Mouse (Mus musculus): ENCODE data around the gene Rexo4. TPM values are rescaled to one million over a fixed set of nuclear protein-coding genes. Genes with fewer than 3 reads are reported as not detected.

The Rexo4 gene
- total RNA-seq, 1 experiment from 2014 or later = 49.2 TPM

DNA sequence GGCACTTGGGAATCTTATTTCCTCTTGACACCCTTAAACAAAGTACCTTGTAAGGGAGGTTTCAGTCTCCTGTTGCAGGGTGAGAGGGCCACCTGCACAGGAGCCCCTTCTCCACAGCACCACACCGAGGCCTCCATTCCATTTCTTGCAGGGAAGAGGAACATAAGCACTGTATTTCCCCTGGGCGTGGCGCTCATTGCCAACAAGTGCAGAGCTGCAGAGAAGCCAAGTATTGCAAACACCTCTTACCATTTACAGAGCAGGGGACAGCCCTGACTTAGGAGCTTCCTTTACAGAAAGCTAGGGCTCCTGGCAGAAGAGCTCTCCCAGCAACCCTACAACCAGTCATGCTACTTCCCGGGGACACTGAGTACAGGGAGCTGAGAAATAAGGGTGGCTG lies 12.0 kb downstream of the Rexo4 start:
- ATAC-seq (replicated peaks; ENCODE audit: insufficient number of reproducible peaks, low FRiP score, low TSS enrichment, poor library complexity, severe bottlenecking) = no peak

DNA sequence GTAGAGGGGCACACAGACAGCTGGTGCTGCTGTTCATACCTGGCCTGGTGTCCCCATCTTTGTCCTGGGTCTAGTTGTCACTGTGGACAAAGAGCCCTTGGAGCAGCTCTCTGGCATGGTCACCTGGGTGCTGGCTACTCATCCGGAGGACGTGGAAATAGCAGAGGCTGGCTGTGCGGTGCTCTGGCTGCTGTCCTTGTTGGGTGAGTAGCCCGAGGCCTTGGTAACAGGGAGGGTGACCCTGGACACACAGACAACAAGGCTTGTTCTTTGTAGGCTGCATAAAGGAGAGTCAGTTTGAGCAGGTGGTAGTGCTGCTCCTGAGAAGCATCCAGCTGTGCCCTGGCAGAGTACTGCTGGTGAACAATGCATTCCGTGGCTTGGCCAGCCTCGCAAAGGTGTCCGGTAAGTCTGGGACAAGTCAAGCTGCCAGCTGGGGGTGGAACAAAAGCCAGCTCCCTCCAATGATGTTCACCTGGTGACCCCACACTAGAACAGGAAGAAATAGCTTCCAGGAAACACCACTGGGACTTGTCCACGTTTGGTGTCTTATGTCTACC lies 12.8 kb downstream of the Rexo4 start:
- no peak for ATAC-seq (replicated peaks; ENCODE audit: insufficient number of reproducible peaks, low FRiP score, low TSS enrichment, poor library complexity, severe bottlenecking)

DNA sequence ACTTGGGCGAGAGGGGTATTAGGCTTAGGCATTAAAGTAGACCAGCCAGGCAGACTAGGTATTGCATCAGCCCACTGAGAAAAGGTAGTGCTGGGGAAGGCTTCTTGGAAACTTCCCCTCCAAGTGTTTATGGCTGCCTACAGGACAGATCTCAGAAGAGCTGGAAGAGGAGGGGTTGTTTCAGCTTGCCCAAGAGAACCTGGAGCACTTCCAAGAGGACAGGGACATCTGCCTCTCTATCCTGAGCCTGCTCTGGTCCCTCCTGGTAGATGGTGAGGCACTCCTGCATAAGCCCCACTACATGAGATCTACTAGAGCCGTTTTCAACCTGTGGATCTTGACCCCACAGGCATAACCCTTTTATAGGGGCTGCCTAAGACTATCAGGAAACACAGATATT lies 13.8 kb downstream of the Rexo4 start:
- ATAC-seq (replicated peaks; ENCODE audit: insufficient number of reproducible peaks, low FRiP score, low TSS enrichment, poor library complexity, severe bottlenecking) = no peak

DNA sequence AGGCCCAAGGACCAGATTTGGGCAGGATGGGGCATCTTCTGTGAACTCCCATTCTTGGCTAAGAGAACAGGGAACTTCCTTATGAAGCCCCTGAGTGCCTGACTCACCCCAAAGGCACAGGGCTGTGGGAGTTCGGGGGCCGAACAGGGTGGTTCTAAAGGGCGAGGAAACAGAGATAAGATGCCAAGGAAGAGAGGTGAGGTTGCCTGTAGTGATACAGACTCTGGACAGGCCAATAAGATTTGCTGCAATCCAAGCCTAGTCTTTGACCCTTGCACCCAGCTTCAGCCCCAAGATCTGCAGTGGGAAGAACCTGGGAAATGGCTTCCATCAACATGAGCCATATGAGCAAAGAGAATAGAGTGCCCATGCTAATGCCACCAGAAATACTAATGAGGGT lies 20.9 kb downstream of the Rexo4 start:
- no peak for ATAC-seq (replicated peaks; ENCODE audit: insufficient number of reproducible peaks, low FRiP score, low TSS enrichment, poor library complexity, severe bottlenecking)

DNA sequence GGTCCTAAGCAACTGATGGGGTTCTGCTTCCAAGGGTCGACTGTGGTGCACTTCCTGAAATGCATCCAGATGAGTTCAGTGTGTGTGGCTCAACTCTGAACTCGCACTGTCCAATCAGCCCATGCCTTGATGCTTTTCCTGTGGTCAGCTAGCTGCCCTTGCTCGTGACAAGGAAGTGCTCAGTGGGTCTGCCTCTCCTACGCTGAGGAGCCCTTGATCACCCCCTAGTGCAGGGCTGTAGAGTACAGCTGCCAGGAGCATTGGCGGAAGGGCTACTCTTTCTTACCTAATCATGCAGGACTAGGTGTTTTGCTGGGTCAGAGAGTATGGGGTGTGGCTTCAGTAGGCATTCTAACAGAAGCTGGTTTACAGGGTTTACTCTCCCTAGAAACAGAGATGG lies 22.6 kb downstream of the Rexo4 start:
- ATAC-seq (replicated peaks; ENCODE audit: insufficient number of reproducible peaks, low FRiP score, low TSS enrichment, poor library complexity, severe bottlenecking) = peak; percentile 78

DNA sequence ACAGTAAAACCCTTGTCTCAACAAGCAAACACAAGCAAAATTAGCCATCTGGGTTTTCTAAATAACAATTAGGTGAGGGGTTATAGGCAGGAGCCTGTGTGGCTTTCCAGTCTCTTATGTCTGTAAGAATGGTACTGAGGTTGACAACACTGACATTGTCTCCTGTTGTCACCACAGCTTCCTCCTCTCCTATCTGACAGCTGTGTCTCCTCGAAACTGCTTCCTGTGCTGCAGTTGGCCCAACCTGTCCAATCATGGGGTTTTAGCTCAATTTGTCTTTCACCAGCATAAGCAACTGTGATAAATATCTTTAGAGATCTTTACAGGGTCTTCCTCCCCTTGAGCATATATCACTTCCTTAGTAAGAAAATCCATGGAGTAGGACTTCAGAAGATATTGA lies 27.8 kb downstream of the Rexo4 start:
- no peak for ATAC-seq (replicated peaks; ENCODE audit: insufficient number of reproducible peaks, low FRiP score, low TSS enrichment, poor library complexity, severe bottlenecking)

DNA sequence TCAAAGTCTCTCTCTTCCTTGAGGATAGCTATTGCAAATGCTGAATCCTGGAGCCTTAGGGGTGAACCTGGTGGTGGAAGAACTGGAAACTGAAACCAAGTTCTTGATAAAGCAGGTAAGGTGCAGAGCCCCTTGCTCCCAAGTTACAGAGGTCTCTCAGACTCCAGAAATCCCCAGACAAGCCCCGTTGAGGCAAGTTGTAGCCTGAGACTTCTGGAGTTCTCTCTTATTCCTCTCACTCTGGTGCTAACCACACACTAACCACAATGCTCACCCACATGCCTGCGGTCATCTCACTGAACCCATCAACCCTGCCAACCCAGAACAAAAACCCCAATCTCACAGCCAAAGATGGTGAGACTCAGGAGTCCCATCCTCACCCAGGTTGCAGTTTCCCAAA lies 28.9 kb downstream of the Rexo4 start:
- no peak for ATAC-seq (replicated peaks; ENCODE audit: insufficient number of reproducible peaks, low FRiP score, low TSS enrichment, poor library complexity, severe bottlenecking)

DNA sequence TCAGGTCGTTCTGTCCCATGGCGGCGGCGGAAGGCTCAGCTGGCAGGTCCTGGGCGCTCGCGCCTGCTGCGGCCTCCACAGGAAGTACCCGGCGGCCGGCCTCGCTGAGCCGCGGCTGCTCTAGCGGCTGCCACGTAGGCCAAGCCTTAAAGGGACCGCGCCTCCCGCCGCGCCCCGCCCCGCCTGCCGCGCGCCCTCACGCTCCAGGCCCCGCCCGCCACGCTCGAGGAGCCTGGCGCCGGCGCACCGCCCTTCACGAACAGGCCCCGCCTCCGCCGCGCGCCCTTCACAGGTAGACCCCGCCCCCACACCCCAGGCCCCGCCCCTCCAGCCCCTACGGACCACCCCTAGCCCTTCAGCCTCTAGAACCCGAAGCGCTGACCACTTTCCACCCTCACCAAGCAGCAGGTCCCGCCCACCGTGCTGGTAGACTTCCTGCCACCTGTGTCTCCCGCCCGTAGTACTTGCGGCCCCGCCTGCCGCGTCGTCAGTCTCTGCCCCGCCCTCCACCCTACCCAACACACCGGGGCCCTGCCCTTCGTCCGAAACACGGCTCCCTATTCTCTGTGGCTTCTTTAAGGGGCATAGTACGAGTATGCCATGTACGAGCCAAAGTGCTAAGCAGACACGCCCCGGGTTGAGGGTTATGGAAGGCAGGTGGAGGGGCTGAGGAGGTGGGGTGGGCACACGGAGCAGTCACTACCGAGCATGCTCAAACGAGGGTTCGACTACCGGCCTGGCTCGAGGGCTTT lies 30.7 kb downstream of the Rexo4 start, which contains the start of the genes Surf4 and Stkld1:
TSS of gene Surf4 (minus strand) at position 625 of the 752 bp plus-strand sequence.
TSS of gene Stkld1 (plus strand) at position 744 of the 752 bp plus-strand sequence.
- peak; percentile 75 for ATAC-seq (replicated peaks; ENCODE audit: insufficient number of reproducible peaks, low FRiP score, low TSS enrichment, poor library complexity, severe bottlenecking)

DNA sequence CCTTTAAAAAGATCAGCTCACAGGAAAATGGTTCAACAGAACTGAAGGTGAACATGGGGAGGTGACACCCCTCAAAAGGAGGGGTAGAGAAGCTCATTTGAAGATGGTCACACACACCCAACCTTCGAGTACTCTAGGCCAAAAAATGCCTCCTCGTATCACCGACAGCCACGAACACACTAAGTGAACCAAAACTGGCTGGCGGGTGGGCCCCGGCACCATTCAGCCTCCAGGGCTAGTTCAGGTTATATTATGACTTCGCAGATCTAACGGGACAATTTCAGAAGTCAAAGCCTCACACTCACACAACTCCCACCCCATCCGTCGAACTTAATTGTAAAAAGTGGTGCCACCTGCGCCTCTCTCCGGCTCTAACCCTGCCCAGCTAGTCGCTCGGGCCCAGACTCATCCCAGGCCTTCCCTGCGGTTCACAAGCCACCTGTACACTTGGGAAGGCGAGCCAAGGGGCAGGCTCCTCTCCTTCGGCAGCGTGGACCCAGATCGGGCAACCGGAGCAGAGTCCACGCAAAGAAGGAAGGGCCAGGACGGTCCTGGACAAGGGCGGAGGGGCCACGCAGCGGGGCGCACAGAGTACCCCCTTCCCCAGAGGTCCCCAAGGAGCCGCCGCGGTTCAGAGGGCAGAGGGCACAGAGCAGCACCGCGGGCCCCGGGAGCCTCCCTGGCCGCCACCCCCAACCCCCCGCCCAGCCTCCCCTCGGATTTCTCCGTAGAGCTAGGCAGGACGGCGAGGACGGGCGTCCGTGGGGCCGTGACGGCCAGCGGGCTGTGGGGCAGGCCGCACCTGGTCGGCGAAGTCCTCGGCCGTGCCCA lies 31.5 kb downstream of the Rexo4 start:
- ATAC-seq (replicated peaks; ENCODE audit: insufficient number of reproducible peaks, low FRiP score, low TSS enrichment, poor library complexity, severe bottlenecking) = no peak

DNA sequence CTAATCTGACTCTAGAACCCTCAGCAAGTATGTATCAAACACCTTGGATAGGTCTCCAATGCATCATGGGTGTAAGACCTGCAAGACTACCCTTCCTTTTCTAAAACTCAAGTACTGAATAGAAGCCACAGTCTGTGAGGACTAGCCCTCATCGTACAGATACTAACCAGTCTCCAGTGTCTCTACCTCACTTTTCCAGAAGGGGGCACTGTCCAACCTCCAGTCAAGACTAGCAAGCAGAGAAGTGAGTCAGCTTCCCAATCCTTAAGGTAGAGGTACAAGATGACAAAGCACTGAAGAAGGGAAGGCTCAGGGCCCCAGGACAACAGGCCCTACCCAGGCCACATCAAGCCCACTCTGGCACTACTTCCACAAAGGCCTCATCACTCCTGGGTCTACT lies 33.8 kb downstream of the Rexo4 start:
- peak; percentile 32; the same call in 1 of the 2 replicates for ATAC-seq (replicated peaks; ENCODE audit: insufficient number of reproducible peaks, low FRiP score, low TSS enrichment, poor library complexity, severe bottlenecking)

DNA sequence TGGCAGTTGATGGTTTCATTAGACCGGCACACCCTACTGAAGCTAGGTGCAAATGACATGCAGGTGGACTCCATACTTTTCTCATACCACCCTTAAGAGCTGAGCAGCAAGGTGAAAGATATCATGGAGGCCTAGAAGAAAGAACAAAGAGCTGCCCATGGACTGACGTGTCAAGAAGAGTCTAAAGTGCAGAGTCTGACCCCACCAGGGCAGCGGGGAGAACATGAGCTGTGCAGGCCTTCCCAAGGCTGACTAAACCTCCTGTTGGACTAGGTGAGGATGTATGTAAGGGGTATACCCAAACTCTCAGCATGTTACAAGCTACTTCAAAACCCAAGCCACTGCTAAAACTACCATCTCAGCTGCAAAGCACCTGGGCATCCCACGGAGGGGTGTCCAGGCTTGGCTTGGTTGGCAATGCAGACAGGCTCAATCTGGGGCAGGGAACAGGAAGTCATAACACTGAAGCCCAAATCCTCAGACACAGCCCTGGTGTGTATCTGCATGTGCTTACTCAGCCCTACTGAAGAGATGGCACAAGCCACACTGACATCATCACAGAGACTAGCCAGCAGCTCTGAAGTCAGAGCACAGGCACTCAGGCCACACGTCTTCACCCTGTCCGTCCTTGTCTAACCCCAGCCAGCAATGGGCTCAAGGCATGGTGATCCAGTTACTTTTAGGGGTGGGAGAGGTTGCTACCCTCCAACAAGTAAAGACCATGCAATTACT lies 36.3 kb downstream of the Rexo4 start:
- ATAC-seq (replicated peaks; ENCODE audit: insufficient number of reproducible peaks, low FRiP score, low TSS enrichment, poor library complexity, severe bottlenecking) = no peak

DNA sequence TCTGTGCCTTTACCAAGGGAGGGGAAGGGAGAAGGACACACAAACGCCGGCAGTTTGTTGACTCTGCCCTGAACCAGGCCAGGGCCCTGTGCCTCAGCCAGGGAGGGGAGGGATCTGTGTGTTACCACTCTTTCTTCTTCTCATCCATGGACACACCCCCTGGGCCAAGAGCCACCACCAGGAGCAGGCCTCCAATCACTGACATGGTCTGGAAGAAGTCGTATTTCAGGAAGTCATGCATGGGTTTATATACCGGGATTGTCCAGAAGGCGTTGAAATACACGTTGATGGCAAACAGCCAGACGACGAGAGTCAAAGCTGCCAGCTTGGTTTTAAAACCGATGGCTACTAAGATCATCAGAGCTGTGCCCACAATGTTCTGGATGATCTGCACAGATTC lies 42.4 kb downstream of the Rexo4 start:
- no peak for ATAC-seq (replicated peaks; ENCODE audit: insufficient number of reproducible peaks, low FRiP score, low TSS enrichment, poor library complexity, severe bottlenecking)

DNA sequence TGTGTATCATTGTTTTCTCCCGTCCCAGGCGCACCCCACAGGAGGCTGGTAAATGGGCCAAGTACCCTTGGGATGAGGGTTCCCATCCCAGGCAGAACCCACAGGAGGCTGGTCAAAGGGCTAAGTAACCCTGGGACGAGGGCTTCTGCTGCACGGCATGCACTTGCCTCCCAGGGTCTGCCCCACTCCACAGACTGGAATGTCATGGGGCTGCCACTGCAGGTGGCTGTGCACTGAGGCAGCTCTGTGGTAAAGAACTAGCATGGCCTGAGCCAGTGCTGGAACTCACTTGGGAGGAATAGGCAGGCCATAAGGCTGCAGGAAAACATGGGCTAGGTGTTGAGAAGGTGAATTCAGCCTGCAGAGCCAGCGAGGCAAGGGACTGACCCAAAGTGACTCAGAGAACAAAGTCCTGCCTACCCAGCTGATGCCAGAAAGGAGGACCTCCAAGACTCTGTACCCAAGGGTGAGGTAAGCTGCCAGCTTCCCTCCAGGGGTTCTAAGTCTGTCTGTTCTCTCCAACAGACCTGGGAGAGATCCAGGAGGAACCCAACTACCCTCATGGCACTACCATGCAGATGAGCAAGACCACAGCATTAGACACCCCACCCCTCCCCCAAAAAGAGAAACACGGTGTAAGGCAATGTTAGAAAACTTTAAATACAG lies 43.9 kb downstream of the Rexo4 start:
- ATAC-seq (replicated peaks; ENCODE audit: insufficient number of reproducible peaks, low FRiP score, low TSS enrichment, poor library complexity, severe bottlenecking) = no peak

DNA sequence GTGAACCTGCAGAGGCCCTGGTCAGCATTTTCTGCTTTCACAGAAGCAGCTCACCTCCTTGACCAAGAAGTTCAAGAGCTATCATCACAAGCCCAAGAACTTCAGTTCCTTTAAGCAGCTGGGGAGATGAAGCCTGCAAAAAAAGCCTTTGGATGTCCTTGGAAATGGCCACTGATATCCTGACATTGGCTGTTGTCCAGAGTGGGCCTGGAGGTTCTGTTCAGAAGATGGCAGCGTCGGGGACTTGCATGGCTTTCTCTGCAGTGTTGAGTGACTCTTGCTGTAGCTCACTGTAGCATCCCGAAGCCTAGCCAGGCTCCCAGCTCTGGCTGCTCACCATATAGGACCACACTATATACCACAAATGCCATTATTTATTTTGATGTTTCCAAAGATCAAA lies 44.5 kb downstream of the Rexo4 start:
- ATAC-seq (replicated peaks; ENCODE audit: insufficient number of reproducible peaks, low FRiP score, low TSS enrichment, poor library complexity, severe bottlenecking) = no peak

DNA sequence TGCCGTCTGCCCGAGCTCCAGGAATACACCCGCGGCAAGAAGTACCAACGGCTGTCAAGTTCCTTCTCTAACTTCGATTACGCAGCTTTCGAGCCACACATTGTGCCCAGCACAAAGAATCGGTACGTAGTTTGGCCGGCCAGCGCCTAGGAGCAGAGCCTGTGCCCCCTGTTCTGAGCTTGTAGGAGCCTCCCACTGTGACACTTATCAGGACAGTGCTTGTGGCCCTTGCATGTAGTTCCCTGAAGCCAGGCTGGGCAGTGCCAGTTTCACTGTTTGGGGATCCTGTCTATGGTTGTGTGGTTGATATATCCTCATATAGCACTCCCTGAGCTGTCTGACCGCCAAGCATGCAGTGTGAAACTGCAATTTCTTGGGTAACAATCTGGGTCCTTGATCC lies 47.4 kb downstream of the Rexo4 start:
- ATAC-seq (replicated peaks; ENCODE audit: insufficient number of reproducible peaks, low FRiP score, low TSS enrichment, poor library complexity, severe bottlenecking) = peak; percentile 13; the same call in 1 of the 2 replicates

DNA sequence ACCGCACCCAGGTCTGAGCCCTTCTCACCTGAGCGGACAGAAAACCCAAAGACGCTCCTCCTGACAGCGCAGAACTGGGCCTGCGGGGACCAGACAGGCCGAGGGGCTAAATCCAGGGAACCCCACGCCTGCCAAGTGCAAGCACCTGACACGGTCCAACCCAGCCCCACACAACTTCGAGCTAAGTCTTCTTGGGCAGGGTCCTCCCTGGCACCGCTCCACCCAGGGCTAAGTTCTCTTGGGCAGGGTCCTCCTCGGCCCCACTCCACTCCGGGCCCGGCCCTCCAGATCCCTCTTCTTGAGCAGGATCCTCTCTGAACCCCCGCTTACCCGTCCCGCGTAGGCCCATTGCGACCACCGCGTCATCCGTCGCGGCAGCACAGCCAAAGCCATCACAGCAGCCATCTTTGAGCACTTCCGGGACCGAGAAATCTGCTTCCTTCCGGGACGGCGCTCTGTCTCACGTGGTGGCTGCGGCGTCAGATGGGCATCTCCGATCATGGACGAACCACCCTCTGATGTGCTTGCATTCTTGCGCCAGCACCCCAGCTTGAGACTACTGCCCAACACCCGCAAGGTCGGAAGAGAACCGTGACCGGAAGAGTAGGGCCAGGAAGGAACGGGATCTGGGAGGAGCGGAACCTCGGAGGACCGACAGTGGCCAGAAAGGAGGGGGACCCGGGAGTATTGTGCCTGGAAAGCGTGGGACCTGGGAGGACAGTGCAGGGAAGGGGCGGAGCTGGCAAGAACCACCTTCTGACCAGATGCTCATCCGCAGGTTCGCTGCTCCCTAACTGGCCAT lies 48.1 kb downstream of the Rexo4 start, which contains the start of the genes Surf2 and Surf1:
TSS of gene Surf2 (plus strand) at position 441 of the 802 bp plus-strand sequence.
TSS of gene Surf1 (minus strand) at position 604 of the 802 bp plus-strand sequence.
- peak; percentile 88 for ATAC-seq (replicated peaks; ENCODE audit: insufficient number of reproducible peaks, low FRiP score, low TSS enrichment, poor library complexity, severe bottlenecking)

DNA sequence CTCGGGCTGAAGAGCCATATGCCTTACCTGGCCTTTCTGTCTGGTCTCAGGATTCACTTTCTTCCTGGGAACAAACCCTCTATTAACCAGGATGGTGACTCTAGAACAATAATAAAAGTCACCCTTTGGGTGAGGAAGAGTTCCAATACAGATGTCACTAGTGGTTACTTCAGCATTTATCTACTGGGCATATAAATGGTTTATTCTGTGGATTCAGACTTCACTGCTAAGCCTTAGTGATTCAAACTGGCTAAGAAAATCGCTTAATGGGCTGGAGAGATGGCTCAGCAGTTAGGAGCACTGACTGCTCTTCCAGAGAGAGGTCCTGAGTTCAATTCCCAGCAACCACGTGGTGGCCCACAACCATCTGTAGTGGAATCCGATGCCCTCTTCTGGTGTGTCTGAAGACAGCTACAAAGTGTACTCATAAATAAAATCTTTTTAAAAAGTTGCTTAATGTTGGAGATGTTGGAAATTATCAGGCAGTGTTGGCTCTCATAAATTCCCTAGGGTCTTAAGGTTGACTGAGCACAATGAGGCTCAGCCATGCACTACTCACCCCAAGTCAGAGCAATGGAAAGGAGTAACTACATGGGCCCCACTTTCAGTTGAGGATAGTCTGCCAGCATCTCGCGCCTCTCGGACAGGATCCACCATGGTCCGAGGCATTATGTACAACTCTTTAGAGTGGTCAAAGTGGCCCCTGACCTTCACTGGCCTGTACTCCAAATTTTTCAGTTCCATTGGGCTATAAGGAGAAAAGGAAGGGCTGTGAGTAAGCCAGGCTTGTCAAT lies 49.8 kb downstream of the Rexo4 start:
- ATAC-seq (replicated peaks; ENCODE audit: insufficient number of reproducible peaks, low FRiP score, low TSS enrichment, poor library complexity, severe bottlenecking) = no peak

All from monocyte, adult 5-6 weeks (primary cell).